Mouse (Mus musculus) heart, embryonic 12.5 days (tissue): ENCODE results near the gene Arhgap6. TPM values are rescaled to one million over a fixed set of nuclear protein-coding genes. Genes with fewer than 3 reads are reported as not detected.

Experiments
- ATAC-seq: fragments of 200-750 bp; cut with Nextera tagmentation; 2 replicates; pipeline ENCODE4 v1.8.0; 2017; ENCODE audit warnings: moderate TSS enrichment, moderate library complexity; ENCODE audit not compliant: insufficient number of reproducible peaks, low FRiP score
- H3K27ac ChIP-seq: fragments of 300-500 bp; sonication (generic); 2 replicates; pipeline ENCODE4 v1.5.1; 2016; ENCODE audit warnings: mild to moderate bottlenecking, moderate library complexity; ENCODE audit not compliant: poor library complexity, severe bottlenecking
- H3K27me3 ChIP-seq: fragments of 300-500 bp; sonication (generic); replicated peaks from 2 replicates; pipeline ENCODE4 v1.6.1; 2016; ENCODE audit warnings: mild to moderate bottlenecking, moderate library complexity
- H3K36me3 ChIP-seq: fragments of 300-500 bp; sonication (generic); 2 replicates; pipeline ENCODE4 v1.6.1; 2016; ENCODE audit warnings: mild to moderate bottlenecking, moderate library complexity
- H3K4me1 ChIP-seq: fragments of 300-500 bp; sonication (generic); replicated peaks from 2 replicates; pipeline ENCODE4 v1.6.1; 2016; ENCODE audit warnings: mild to moderate bottlenecking
- H3K4me2 ChIP-seq: fragments of 300-500 bp; sonication (generic); 2 replicates; pipeline ENCODE4 v1.6.1; 2016; ENCODE audit warnings: mild to moderate bottlenecking, moderate library complexity
- H3K4me3 ChIP-seq: fragments of 300-500 bp; sonication (generic); 2 replicates; pipeline ENCODE4 v1.5.1; 2016; ENCODE audit warnings: mild to moderate bottlenecking
- H3K9ac ChIP-seq: fragments of 300-500 bp; sonication (generic); 2 replicates; pipeline ENCODE4 v1.6.1; 2016; ENCODE audit warnings: mild to moderate bottlenecking, moderate library complexity
- H3K9me3 ChIP-seq: fragments of 300-500 bp; sonication (generic); replicated peaks from 2 replicates; pipeline ENCODE4 v1.6.1; 2016; ENCODE audit warnings: mild to moderate bottlenecking, moderate library complexity
- WGBS: fragments of 180-500 bp; shearing (Covaris S2); methylation state at CpG from one replicate; pipeline ENCODE4 v1.1.7; 2016; 5-methylcytosine and 5-hydroxymethylcytosine counted together
- polyA plus RNA-seq: library from polyadenylated mRNA; unstranded; fragments of >200 nt; fragmentation: Nextera tagmentation; extraction: Ambion mirVana; gene quantifications from 2 replicates; pipeline ENCODE4 v1.2.1, GENCODE M21; 2016

Arhgap6 gene
- polyA plus RNA-seq, 1 experiment from 2014 or later = 10.5 TPM

- no peak overlapping the region for H3K4me3 ChIP-seq
- no peak overlapping the region for H3K9ac ChIP-seq
- ATAC-seq = no peak
Measured at GRCm38 (mm10) chrX:169220064-169220463, 425.2 kb downstream of the Arhgap6 start.

DNA sequence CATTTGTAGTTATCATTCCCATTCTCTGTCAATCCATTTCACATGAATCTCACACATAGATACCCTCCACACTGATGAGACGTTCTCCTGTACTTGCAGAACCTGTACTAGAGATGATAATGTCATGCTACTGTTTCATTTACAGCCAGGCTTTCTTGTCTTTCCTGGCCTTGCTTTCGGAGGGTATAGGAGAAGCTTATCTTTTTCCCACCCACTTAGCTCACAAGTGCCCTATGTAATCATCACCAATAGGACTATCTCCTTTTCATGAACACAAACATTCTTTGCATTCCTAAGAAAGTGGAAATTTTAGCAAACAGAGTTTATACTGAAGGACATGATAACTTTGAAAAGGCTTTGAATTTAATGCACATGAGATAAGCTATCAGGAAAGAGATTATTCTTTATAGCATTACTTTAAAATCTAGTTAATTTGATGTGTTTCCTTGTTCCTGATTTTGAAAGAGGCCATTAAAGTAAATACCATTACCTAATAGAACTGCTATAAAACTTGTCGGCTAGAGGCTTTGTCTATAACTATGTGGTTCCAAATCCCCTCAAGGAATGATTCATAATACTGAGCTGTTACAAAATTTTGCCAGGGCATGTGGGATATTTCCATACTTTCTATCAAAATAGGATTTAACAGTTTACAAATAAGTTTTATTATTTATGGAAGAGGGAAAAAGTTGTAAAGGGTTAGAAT, 427.6 kb downstream of the Arhgap6 start:
- WGBS = 30% methylated on average over 3 of the region's 3 CpGs
- H3K4me2 ChIP-seq = no peak overlapping the region
- no peaks in the 10 kb centered on the region for H3K27me3 ChIP-seq
- H3K4me3 ChIP-seq = no peak overlapping the region
- no peak for ATAC-seq
- H3K4me1 ChIP-seq = peaks cover 8% of the 10 kb centered on the region; the same call in 1 of the 2 replicates
- no peaks in the 10 kb centered on the region for H3K9me3 ChIP-seq
- no peak overlapping the region for H3K9ac ChIP-seq
- no peaks in the 10 kb centered on the region for H3K36me3 ChIP-seq
- no peak overlapping the region for H3K27ac ChIP-seq

More at GRCm38 (mm10) chrX:169220064-169220463, 425.2 kb downstream of the Arhgap6 start:
- H3K4me2 ChIP-seq = no peak overlapping the region
- WGBS = 55% methylated on average over 8 of the region's 8 CpGs
- H3K27ac ChIP-seq = no peak overlapping the region
- no peaks in the 10 kb centered on the region for H3K9me3 ChIP-seq
- H3K27me3 ChIP-seq = no peaks in the 10 kb centered on the region
- peaks cover 12% of the 10 kb centered on the region; the same call in 1 of the 2 replicates for H3K4me1 ChIP-seq
- H3K36me3 ChIP-seq = no peaks in the 10 kb centered on the region

GRCm38 (mm10) chrX:169255915-169256314, 461.0 kb downstream of the Arhgap6 start:
- H3K9me3 ChIP-seq = no peaks in the 10 kb centered on the region
- H3K27me3 ChIP-seq = no peaks in the 10 kb centered on the region
- ATAC-seq = no peak
- H3K9ac ChIP-seq = no peak overlapping the region
- WGBS = 75% methylated on average over 1 of the region's 1 CpGs
- H3K27ac ChIP-seq = no peak overlapping the region
- no peak overlapping the region for H3K4me3 ChIP-seq
- H3K36me3 ChIP-seq = peaks cover 4% of the 10 kb centered on the region; the same call in 1 of the 2 replicates
- no peak overlapping the region for H3K4me2 ChIP-seq
- no peaks in the 10 kb centered on the region for H3K4me1 ChIP-seq

GRCm38 (mm10) chrX:169256741-169257140, 461.8 kb downstream of the Arhgap6 start:
- H3K27me3 ChIP-seq = no peaks in the 10 kb centered on the region
- no peaks in the 10 kb centered on the region for H3K9me3 ChIP-seq
- no peak overlapping the region for H3K9ac ChIP-seq
- no peak overlapping the region for H3K4me2 ChIP-seq
- ATAC-seq = no peak
- H3K4me3 ChIP-seq = no peak overlapping the region
- H3K27ac ChIP-seq = no peak overlapping the region
- H3K36me3 ChIP-seq = peaks cover 4% of the 10 kb centered on the region; the same call in 1 of the 2 replicates
- H3K4me1 ChIP-seq = no peaks in the 10 kb centered on the region

GRCm38 (mm10) chrX:169261034-169261433, 466.1 kb downstream of the Arhgap6 start:
- Histone ChIP-seq H3K9me3 (no peaks in the 10 kb centered on the region), H3K27me3 (no peaks in the 10 kb centered on the region), H3K4me3 (no peak overlapping the region), H3K9ac (no peak overlapping the region), H3K4me2 (no peak overlapping the region), H3K27ac (no peak overlapping the region), H3K36me3 (peaks cover 4% of the 10 kb centered on the region; the same call in 1 of the 2 replicates), H3K4me1 (0 out of 2 replicates have a peak, but pooled peaks cover 3% of the 10 kb centered on the region)
- WGBS = 67% methylated on average over 3 of the region's 3 CpGs
- ATAC-seq = no peak

DNA sequence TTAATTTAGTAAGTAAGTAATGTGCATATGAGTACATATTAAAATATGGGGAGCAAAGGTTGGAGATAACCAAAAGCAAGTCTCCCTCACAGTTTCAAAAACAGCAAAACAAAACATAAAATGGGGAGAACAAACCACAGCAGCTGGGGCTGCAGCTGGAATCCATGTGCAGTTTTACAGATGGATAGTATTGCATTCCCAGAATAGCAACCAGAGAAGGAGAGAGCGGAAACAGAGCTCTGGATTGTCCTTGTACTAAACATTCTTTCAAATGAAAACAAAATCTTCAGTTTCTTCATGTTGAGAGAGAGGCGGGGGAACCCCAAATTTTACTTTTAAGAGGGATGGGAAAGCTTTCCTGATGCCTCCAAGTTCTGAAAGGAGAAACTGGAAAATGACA, 467.3 kb downstream of the Arhgap6 start:
- no peak overlapping the region for H3K9ac ChIP-seq
- no peaks in the 10 kb centered on the region for H3K27me3 ChIP-seq
- no peak overlapping the region for H3K4me2 ChIP-seq
- ATAC-seq = no peak
- WGBS = 48% methylated on average over 2 of the region's 2 CpGs
- no peak overlapping the region for H3K4me3 ChIP-seq
- H3K9me3 ChIP-seq = no peaks in the 10 kb centered on the region
- 0 out of 2 replicates have a peak, but pooled peaks cover 3% of the 10 kb centered on the region for H3K4me1 ChIP-seq
- peaks cover 4% of the 10 kb centered on the region; the same call in 1 of the 2 replicates for H3K36me3 ChIP-seq
- H3K27ac ChIP-seq = no peak overlapping the region

DNA sequence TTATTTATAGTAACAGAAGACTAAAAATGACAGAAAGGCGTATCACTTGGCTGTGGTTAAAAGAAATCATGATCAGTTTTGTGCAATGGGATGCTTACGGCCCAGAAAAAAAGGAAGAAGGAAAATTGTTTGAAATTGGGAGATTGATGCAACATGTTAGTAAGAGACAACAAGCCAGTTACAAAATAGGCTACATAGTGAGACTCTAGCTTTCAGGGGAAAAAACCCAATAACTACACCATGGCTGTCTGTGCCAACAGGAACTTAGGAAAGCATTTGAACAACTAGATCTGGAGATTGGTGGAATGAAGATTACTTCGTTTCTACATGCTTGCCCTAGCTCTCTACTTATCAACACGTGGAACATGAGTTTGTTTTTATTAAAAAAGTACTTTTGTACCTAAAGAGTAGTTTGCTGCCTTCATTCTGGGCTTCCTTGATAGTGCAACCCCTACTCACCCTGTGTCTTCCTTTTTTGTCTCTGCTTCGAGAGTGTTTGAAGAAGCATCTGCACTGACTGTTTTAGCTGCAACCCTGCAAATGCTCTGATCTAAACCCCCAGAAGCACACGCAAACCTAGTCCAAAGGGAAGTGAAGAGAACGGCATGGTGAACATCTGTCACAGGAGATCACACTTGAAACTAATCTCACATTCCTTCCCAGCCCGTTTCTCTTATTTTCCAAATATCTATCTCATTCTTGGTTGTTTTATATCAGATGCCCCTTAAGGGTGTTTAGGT, 468.7 kb downstream of the Arhgap6 start:
- Histone ChIP-seq H3K9me3 (no peaks in the 10 kb centered on the region), H3K27me3 (no peaks in the 10 kb centered on the region), H3K9ac (no peak overlapping the region), H3K4me1 (0 out of 2 replicates have a peak, but pooled peaks cover 3% of the 10 kb centered on the region), H3K4me2 (no peak overlapping the region), H3K4me3 (no peak overlapping the region), H3K27ac (no peak overlapping the region), H3K36me3 (no peaks in the 10 kb centered on the region)
- no peak for ATAC-seq
- 59% methylated on average over 8 of the region's 8 CpGs for WGBS

GRCm38 (mm10) chrX:169299579-169299978, 504.7 kb downstream of the Arhgap6 start:
- Histone ChIP-seq H3K9me3 (no peaks in the 10 kb centered on the region), H3K27ac (no peak overlapping the region), H3K4me3 (no peak overlapping the region), H3K4me1 (no peaks in the 10 kb centered on the region), H3K4me2 (no peak overlapping the region), H3K36me3 (no peaks in the 10 kb centered on the region), H3K27me3 (no peaks in the 10 kb centered on the region), H3K9ac (no peak overlapping the region)
- no peak for ATAC-seq
- 60% methylated on average over 4 of the region's 4 CpGs for WGBS

GRCm38 (mm10) chrX:169302271-169303045, 507.6 kb downstream of the Arhgap6 start:
- H3K4me2 ChIP-seq = no peak overlapping the region
- no peaks in the 10 kb centered on the region for H3K9me3 ChIP-seq
- no peaks in the 10 kb centered on the region for H3K27me3 ChIP-seq
- ATAC-seq = no peak
- H3K9ac ChIP-seq = no peak overlapping the region
- WGBS = 53% methylated on average over 26 of the region's 26 CpGs
- no peaks in the 10 kb centered on the region for H3K36me3 ChIP-seq
- no peaks in the 10 kb centered on the region for H3K4me1 ChIP-seq
- 0 out of 2 replicates have a peak overlapping the region, but pooled peaks have one; percentile 19 for H3K27ac ChIP-seq
- H3K4me3 ChIP-seq = no peak overlapping the region

DNA sequence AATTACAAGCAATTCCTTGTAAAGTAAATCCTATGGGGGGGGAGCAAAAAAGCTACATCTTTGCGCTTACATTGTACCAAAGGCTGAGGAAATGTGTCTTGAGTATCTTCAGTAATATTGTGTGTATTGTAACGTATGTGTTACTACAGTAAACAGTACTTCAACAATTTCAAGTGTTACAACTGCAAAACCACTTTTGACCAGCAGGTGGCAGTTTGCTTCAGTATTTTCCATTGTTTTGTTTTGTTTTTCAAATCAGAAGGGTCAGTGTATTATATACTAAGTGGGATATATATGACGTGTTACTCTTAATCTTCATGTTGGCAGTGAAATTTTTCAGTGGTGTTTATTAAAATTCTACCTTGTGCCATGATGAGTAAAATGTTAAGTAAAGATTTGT, 509.0 kb downstream of the Arhgap6 start:
- WGBS = 44% methylated on average over 3 of the region's 3 CpGs
- no peak for ATAC-seq
- H3K27ac ChIP-seq = no peak overlapping the region

DNA sequence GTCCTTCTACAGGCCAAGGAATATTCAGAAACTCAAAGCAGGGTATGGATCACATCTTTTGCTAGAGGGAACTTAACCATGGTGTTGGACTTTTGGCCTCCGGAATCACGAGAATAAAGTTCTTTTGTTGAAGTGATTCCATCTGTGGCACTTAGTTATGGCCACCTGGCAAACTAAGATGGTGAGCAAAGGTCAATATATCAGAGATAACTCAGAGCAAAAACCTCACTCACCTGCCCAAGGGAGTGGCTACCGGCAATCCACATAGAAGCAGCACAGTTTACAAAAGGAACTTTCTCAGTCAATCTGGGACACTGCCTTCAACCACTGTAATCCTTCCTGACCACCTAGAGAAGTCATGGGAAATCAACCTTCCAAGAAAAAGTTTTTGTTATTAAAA, 513.7 kb downstream of the Arhgap6 start:
- H3K4me2 ChIP-seq = no peak overlapping the region
- H3K4me1 ChIP-seq = no peaks in the 10 kb centered on the region
- H3K27ac ChIP-seq = no peak overlapping the region
- no peaks in the 10 kb centered on the region for H3K9me3 ChIP-seq
- H3K36me3 ChIP-seq = peaks cover 13% of the 10 kb centered on the region
- no peaks in the 10 kb centered on the region for H3K27me3 ChIP-seq
- H3K9ac ChIP-seq = no peak overlapping the region
- 83% methylated on average over 3 of the region's 3 CpGs for WGBS
- no peak for ATAC-seq
- H3K4me3 ChIP-seq = no peak overlapping the region

More for the DNA sequence above, 509.0 kb downstream of the Arhgap6 start:
- Histone ChIP-seq H3K4me3 (no peak overlapping the region), H3K4me1 (no peaks in the 10 kb centered on the region), H3K27me3 (no peaks in the 10 kb centered on the region), H3K36me3 (peaks cover 3% of the 10 kb centered on the region; the same call in 1 of the 2 replicates), H3K9ac (no peak overlapping the region), H3K4me2 (no peak overlapping the region), H3K9me3 (no peaks in the 10 kb centered on the region)
